Mouse (Mus musculus): Measurements from ENCODE around the gene Bnc2.

The Bnc2 gene

DNA sequence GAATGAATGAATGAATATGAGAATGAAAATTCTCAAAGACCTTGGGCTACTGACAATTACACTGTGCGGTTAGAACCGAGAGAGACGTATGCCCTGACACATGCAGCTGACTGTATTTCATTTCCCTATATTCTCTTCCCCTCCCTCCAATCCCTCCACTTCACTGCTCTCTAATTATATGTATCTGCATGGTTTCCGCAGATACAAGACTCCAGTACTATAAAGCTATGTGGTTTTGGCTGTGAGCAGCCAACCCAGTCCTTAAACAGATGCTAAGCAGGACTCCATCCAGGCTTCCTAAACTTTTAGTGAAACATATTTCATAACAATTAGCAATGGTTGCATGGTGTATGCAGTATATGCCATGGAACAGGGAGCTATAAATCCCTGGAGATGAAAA is 344.6 kb downstream of the Bnc2 start:
- no peak for TF ChIP-seq NANOG (IDR thresholded peaks at IDR 0.05; ENCODE audit: borderline replicate concordance, low read length)
- no peak for TF ChIP-seq POU5F1 (IDR thresholded peaks at IDR 0.05; ENCODE audit: borderline replicate concordance, low read length)
- TF ChIP-seq CTCF (conservative IDR thresholded peaks at IDR 0.05; ENCODE audit: low read length) = no peak
- H3K36me3 ChIP-seq (ENCODE audit: insufficient read depth, low read length) = no peaks in the 10 kb centered on the region
- no peak overlapping the region for H3K4me3 ChIP-seq (replicated peaks; ENCODE audit: low read length)
- H3K27me3 ChIP-seq (ENCODE audit: insufficient read depth, low read length) = no peaks in the 10 kb centered on the region
- H3K4me1 ChIP-seq (replicated peaks; ENCODE audit: low read depth, low read length) = no peaks in the 10 kb centered on the region
- no peaks in the 10 kb centered on the region for H3K9me3 ChIP-seq (ENCODE audit: low read length)

- no peaks in the 10 kb centered on the region for H3K9me3 ChIP-seq (ENCODE audit: low read length)
- H3K36me3 ChIP-seq (ENCODE audit: insufficient read depth, low read length) = no peaks in the 10 kb centered on the region
- no peaks in the 10 kb centered on the region for H3K27me3 ChIP-seq (ENCODE audit: insufficient read depth, low read length)
- no peak for TF ChIP-seq CTCF (conservative IDR thresholded peaks at IDR 0.05; ENCODE audit: low read length)
- TF ChIP-seq POU5F1 (IDR thresholded peaks at IDR 0.05; ENCODE audit: borderline replicate concordance, low read length) = no peak
- TF ChIP-seq NANOG (IDR thresholded peaks at IDR 0.05; ENCODE audit: borderline replicate concordance, low read length) = no peak
- no peak overlapping the region for H3K4me3 ChIP-seq (replicated peaks; ENCODE audit: low read length)
- H3K4me1 ChIP-seq (replicated peaks; ENCODE audit: low read depth, low read length) = no peaks in the 10 kb centered on the region
Observed at GRCm38 (mm10) chr4:84329651-84330050, 345.4 kb downstream of the Bnc2 start.

- no peak overlapping the region for H3K4me3 ChIP-seq (replicated peaks; ENCODE audit: low read length)
- no peaks in the 10 kb centered on the region for H3K27me3 ChIP-seq (ENCODE audit: insufficient read depth, low read length)
Observed at GRCm38 (mm10) chr4:84324371-84324770, 350.7 kb downstream of the Bnc2 start.

DNA sequence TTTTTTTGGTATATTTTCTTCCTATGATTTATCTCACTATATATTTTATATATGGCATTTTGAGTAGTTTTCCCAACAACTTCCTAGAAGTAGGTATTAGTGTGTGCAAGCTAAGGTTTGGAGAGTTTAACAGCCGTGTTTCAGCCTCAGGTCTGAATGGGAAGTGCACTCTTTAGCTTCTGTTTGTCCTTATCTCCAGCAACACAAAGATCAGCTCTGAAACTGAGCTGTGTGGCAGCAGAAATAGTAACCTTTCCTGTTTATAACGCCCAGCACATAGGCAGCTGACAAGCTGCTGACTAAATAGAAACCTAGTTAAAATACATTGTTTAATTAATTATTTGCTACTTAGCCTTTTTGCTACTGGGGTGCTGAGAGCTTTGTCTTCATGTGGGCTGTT is 353.5 kb downstream of the Bnc2 start:
- no peaks in the 10 kb centered on the region for H3K27me3 ChIP-seq (ENCODE audit: insufficient read depth, low read length)
- TF ChIP-seq POU5F1 (IDR thresholded peaks at IDR 0.05; ENCODE audit: borderline replicate concordance, low read length) (no peak), NANOG (IDR thresholded peaks at IDR 0.05; ENCODE audit: borderline replicate concordance, low read length) (no peak), CTCF (conservative IDR thresholded peaks at IDR 0.05; ENCODE audit: low read length) (no peak)

More at GRCm38 (mm10) chr4:84324371-84324770, 350.7 kb downstream of the Bnc2 start:
- Histone ChIP-seq H3K36me3 (ENCODE audit: insufficient read depth, low read length) (no peaks in the 10 kb centered on the region), H3K4me1 (replicated peaks; ENCODE audit: low read depth, low read length) (no peaks in the 10 kb centered on the region), H3K9me3 (ENCODE audit: low read length) (no peaks in the 10 kb centered on the region)
- TF ChIP-seq CTCF (conservative IDR thresholded peaks at IDR 0.05; ENCODE audit: low read length) (no peak), POU5F1 (IDR thresholded peaks at IDR 0.05; ENCODE audit: borderline replicate concordance, low read length) (no peak)

DNA sequence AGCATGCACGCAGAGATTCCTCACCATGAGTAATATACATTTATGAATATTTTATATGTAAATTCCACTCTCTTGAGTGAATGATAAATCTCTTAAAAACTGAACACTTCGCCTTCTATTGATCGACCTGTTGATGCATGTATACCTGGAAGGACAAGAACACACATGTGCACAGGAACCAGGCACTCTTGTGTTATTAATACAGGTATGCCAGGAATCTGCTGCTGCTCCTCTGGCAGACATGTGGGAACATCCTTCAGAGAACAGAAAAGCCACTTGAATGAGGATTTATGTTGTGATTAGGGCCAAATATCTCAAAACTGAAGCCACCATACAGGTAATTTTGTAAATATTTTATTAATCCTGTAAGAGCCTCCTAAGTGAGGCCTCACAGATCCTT is 357.7 kb downstream of the Bnc2 start:
- TF ChIP-seq POU5F1 (IDR thresholded peaks at IDR 0.05; ENCODE audit: borderline replicate concordance, low read length) = no peak
- TF ChIP-seq CTCF (conservative IDR thresholded peaks at IDR 0.05; ENCODE audit: low read length) = no peak
- no peak for TF ChIP-seq NANOG (IDR thresholded peaks at IDR 0.05; ENCODE audit: borderline replicate concordance, low read length)
- no peak overlapping the region for H3K4me3 ChIP-seq (replicated peaks; ENCODE audit: low read length)
- H3K9me3 ChIP-seq (ENCODE audit: low read length) = no peaks in the 10 kb centered on the region

More for the DNA sequence above, 353.5 kb downstream of the Bnc2 start:
- Histone ChIP-seq H3K4me1 (replicated peaks; ENCODE audit: low read depth, low read length) (no peaks in the 10 kb centered on the region), H3K9me3 (ENCODE audit: low read length) (no peaks in the 10 kb centered on the region), H3K36me3 (ENCODE audit: insufficient read depth, low read length) (no peaks in the 10 kb centered on the region), H3K4me3 (replicated peaks; ENCODE audit: low read length) (no peak overlapping the region)

DNA sequence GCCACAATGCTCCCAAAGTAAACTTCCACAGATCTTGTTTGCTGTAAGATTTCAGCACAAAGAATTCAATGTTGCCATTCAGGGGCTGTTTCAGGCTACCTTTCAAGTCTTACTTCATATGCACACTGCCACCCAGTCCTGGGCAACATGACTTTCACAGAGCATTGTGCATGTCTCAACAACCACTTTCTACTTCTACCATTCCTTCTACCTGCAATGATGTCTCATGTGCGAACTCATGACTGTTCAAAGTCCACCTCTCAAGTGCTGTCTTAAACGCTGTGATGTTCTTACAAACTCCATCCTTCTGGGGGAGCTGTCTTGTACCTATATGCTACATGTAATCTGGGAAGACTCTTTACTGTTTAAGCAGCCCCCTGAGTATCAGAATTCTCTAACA is 363.7 kb downstream of the Bnc2 start:
- Histone ChIP-seq H3K36me3 (ENCODE audit: insufficient read depth, low read length) (no peaks in the 10 kb centered on the region), H3K4me1 (replicated peaks; ENCODE audit: low read depth, low read length) (peaks cover 14% of the 10 kb centered on the region), H3K9me3 (ENCODE audit: low read length) (no peaks in the 10 kb centered on the region), H3K27me3 (ENCODE audit: insufficient read depth, low read length) (no peaks in the 10 kb centered on the region), H3K4me3 (replicated peaks; ENCODE audit: low read length) (no peak overlapping the region)
- TF ChIP-seq NANOG (IDR thresholded peaks at IDR 0.05; ENCODE audit: borderline replicate concordance, low read length) (no peak), CTCF (conservative IDR thresholded peaks at IDR 0.05; ENCODE audit: low read length) (no peak; the same call in 1 of the 2 replicates), POU5F1 (IDR thresholded peaks at IDR 0.05; ENCODE audit: borderline replicate concordance, low read length) (no peak)

More for the DNA sequence above, 357.7 kb downstream of the Bnc2 start:
- Histone ChIP-seq H3K4me1 (replicated peaks; ENCODE audit: low read depth, low read length) (no peaks in the 10 kb centered on the region), H3K36me3 (ENCODE audit: insufficient read depth, low read length) (no peaks in the 10 kb centered on the region), H3K27me3 (ENCODE audit: insufficient read depth, low read length) (no peaks in the 10 kb centered on the region)

DNA sequence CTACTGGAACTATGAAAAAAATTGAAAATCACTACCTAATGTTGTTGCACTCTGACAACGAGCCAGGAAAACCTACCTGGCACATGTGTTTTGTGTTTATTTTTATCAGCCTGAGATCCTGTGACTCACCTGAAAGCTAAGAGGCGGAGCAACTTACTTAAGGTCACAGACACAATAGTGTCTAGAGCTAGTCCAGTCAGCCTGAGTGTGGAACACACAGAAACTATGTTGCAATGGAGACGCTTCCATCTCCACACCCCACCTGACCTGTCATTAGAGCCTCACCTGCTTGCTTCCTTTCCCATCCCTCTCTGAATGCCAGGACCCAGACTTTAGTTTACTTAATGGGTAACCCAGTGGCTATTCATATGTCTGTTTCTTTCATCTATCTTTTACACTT is 364.2 kb downstream of the Bnc2 start:
- Histone ChIP-seq H3K9me3 (ENCODE audit: low read length) (no peaks in the 10 kb centered on the region), H3K36me3 (ENCODE audit: insufficient read depth, low read length) (no peaks in the 10 kb centered on the region), H3K4me1 (replicated peaks; ENCODE audit: low read depth, low read length) (peaks cover 14% of the 10 kb centered on the region), H3K27me3 (ENCODE audit: insufficient read depth, low read length) (no peaks in the 10 kb centered on the region), H3K4me3 (replicated peaks; ENCODE audit: low read length) (no peak overlapping the region)
- TF ChIP-seq NANOG (IDR thresholded peaks at IDR 0.05; ENCODE audit: borderline replicate concordance, low read length) (no peak), CTCF (conservative IDR thresholded peaks at IDR 0.05; ENCODE audit: low read length) (no peak)

GRCm38 (mm10) chr4:84308226-84308862 is 366.7 kb downstream of the Bnc2 start:
- H3K4me3 ChIP-seq (replicated peaks; ENCODE audit: low read length) = no peak overlapping the region
- TF ChIP-seq POU5F1 (IDR thresholded peaks at IDR 0.05; ENCODE audit: borderline replicate concordance, low read length) (no peak), CTCF (conservative IDR thresholded peaks at IDR 0.05; ENCODE audit: low read length) (no peak), NANOG (IDR thresholded peaks at IDR 0.05; ENCODE audit: borderline replicate concordance, low read length) (no peak)
- H3K36me3 ChIP-seq (ENCODE audit: insufficient read depth, low read length) = no peaks in the 10 kb centered on the region

More at GRCm38 (mm10) chr4:84308226-84308862, 366.7 kb downstream of the Bnc2 start:
- peaks cover 14% of the 10 kb centered on the region for H3K4me1 ChIP-seq (replicated peaks; ENCODE audit: low read depth, low read length)
- no peaks in the 10 kb centered on the region for H3K9me3 ChIP-seq (ENCODE audit: low read length)
- H3K27me3 ChIP-seq (ENCODE audit: insufficient read depth, low read length) = no peaks in the 10 kb centered on the region
